Mouse (Mus musculus) B cell, adult 2 months (primary cell): ENCODE measurements around the gene Zscan2.

Experiments used
- DNase-seq, 2 experiments: peaks; one replicate each; pipeline ENCODE4 v3.0.0; 2022

Zscan2 gene

DNA sequence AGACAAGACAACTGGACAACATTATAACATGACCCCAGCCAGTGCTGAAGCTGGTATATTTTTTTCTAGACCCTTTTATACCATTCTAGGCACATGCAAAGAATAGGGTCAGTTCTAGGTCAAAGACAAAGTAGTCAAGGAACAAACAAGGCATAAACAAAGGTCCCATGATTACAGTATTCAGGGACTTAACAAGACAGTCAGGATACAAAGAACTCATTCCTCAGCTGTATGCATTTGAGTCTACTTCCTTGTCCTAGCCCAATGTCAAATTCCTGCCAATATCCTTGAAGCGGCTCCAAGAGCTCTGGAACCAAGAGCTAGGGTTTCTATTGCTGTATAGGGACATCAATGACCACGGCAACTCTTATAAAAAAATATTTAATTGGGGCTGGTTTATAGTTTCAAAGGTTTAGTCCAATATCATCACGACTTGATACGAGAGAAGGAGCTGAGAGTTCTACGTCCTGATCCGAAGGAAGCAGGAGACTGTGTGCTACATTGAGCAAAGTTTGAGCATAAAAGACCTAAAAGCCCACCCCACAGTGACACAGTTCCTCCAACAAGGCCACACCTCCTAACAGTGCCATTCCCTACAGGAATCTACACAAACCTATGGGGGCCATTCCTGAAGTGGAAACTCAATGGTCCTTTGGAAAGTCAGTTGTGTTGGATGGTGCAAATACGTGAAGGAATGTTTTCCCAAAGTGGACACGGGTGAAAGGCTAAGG is 16.6 kb upstream of the Zscan2 start:
- no peak for DNase-seq

DNA sequence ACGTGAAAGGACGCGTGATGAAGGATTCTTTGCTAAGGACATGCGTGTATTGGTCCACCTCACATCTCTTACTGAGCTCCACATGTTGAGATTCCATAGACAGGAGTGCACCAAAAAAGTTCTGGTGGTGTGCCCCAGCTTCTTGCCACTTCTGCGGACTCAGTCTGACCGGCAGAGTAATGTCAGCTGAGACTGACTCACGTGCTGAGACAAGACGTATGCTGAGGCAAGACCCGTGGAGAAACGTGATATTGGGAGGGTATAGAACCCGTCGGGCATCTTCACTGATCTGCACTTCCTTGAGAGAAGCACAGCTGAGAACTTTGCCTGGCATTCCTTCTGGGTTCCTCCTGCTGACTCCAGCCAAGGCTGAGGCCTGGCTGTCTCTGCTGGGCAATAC is 16.0 kb upstream of the Zscan2 start:
- DNase-seq, result no peak

DNA sequence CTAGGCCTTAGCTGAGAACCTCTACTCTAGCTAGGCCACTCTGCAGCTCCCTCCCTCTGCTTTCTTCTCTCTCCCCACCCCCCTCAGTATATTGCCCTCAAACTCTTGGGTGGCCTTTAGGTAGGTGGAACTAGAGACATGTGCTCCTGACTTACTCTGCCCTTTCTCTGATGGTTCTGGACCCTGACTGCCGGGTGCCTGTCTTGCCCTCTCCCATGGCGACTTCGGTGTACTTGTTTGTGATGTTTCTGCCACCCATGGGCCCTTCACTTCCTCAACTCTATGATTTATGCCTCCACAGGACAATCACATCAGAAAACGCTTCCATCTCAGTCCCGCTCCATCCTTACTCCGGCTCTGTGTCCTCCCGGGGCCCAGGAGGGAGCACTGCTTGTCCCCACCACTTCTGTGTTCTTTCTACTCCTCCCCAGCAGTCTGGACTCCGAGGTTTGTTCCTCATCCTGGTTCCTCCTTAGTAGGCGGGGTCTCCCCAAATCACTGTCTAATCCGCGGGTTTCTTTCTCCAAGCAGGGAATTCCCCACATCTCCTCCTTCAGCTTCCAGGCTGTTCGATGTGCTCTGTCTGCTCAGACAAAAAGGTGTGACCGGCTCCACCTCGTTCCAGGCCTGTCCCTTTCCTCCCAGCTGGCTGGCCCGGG is 15.0 kb upstream of the Zscan2 start:
- DNase-seq, result no peak

DNA sequence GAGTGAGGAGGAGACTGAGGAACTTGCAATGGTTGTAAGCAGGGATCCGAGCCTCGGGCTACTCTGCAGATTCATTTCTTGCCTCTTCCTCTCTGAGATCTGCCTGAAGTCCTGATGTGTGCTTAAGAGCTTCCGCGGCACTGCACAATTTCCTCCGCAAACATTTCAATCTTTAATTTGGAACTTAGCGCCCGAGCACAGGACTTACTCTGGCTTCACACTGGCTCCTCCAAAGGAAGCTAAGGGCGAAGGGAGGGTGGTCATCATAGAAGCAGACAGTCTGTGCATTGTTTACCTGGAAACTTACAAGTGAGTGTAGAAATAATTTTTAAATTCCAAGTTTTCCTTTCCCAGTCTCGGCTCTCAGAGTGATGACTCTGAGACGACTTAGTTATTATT is 14.4 kb upstream of the Zscan2 start:
- DNase-seq, result no peak

DNA sequence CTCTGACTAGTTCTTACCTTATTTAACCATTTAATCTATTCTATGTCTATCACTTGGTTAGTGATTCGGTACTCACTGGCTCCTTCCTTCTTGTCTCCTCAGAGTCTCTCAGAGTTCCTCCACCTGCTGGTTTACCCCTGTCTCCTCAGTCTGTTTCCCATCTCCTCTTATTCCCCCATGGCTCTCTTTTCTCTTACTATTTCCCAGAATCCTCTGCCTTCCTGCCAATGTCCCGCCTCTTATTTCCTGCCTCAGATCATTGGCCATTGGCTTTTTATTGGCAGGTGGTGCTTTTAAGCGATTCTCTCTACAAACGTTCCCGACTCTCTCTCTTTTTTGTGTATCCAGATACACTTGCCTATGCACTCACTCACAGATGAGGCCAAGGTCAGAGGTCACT is 14.0 kb upstream of the Zscan2 start:
- no peak for DNase-seq

DNA sequence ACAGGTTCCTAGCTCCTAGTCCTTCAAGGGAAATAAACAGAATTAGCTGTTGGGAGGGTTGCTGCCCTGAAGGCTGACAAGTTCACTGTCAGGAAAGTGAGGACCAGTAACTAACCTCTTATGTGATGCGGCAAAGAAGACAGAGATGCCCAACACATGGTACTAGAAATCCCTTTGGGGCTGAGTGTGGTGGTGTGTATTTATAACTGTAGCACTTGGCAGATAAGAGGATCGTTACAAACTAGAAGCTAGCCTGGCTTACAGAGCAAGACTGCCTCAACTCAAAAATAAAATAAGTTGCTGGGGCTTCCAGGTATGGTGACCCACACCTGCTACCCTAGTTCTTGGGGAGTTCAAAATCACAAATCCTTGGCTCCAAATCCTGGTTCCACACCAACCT is 11.5 kb upstream of the Zscan2 start:
- no peak for DNase-seq

DNA sequence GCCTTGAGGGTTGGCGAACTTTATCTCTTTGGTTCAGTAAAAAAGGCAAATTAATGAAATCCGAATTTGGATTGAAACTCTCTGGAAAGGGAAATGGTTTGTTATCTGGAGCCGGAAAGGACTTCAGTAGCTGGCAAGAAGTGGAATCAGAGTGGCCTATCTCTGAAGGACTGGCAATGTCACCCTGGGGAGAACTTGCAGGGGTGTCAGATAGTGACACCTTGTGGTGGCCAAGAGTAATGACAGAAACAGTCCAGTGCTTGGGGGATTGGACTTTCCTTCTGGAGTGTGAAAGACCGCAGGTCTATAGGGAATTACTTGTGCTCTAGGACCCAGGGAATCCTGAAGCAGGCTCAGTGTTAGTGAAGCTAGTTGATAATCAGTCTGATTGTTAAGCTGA is 11.0 kb upstream of the Zscan2 start:
- peak; percentile 64 to 66 for DNase-seq

DNA sequence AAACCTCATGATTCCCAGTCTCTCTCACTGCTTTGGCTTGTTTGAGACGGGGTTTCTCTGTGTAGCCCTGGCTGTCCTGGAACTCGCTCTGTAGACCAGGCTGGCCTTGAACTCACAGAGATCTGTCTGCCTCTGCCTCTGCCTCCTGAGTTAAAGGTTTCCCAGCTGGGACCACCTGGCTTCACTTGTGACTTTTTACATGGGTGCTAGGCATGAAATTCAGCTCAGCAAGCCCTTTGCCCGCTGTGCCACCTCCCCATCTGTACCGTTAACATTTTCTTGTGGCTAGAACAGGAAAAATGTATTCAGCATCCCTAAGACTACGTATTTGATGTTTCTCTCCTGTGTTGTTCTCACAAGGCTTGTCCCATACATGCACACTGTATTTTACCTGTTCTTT is 10.2 kb upstream of the Zscan2 start:
- DNase-seq, result no peak

DNA sequence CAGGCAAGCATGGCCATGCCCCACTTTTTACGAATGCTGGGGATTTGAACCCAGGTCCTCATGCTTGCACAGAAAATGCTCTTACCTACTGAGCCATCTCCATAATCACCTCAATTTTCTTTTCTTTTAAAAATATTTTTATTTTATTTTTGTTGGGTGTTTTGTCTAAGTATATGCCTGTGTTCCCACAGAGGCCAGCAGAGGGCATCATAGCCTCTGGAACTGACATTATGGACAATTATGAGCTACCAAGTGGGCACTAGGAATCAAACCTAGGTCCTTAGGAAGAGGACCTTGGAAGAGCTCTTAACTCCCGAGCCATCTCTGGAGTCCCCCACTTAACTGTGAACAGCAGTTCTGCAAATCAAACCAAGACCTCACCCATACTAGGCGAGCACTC is 7.5 kb upstream of the Zscan2 start:
- DNase-seq, result no peak

DNA sequence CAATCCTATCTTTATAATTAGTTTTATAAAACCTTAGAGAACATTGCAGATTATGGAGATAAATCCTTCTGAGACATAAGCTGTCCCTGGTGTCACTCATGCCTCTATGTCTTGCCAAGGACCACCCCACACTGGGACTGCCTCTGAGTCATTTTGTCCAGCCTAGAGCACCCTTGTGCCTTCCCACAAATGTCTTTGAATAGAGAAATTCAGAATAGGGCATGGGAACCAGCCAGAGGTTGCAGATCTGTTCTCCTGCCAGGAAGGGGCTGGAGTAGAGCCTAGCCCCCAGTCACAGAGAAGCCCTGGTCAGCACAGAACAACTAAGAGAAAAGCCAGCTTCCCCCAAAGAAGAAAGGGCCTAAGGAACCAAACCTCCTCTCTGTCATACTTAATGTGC is 5.4 kb upstream of the Zscan2 start:
- no peak for DNase-seq

DNA sequence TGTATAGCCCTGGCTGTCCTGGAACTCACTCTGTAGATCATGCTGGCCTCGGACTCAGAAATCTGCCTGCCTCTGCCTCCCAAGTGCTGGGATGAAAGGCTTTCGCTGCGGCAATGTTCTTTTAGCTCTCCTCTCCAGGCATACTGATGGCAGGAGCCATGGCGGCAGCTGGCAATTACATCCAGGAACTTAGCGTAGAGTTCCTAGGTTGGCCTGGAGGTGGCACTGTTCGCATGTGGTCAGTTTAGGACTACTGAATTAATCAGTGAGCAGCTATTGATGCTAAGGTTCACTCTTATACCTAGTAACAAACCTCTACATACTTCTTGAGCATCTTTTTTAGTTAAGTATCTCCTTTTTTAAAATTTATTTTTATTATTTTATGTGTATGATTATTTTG is 3.5 kb upstream of the Zscan2 start:
- DNase-seq, result peak; percentile 87 to 89

DNA sequence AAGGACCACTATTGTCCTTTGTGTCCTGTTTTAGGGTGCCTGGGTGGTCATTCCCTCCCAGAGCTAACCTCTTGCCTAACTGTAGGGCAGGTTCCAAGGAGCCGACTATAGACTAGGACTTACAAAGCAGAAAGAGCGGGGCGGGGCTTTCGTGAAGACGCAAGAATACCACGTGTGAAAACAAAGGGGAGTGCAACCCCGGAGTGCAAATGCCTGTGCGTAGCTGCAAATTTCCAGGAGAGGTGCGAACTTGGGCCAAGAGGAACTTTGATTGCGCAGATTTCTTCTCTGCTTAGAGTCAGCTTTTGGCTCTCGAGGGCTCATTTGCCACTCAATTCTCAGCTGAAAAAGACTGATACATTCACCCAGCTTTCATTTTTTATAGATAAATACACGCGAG is 493 bp upstream of the Zscan2 start:
- peak; percentile 66 to 71 for DNase-seq

DNA sequence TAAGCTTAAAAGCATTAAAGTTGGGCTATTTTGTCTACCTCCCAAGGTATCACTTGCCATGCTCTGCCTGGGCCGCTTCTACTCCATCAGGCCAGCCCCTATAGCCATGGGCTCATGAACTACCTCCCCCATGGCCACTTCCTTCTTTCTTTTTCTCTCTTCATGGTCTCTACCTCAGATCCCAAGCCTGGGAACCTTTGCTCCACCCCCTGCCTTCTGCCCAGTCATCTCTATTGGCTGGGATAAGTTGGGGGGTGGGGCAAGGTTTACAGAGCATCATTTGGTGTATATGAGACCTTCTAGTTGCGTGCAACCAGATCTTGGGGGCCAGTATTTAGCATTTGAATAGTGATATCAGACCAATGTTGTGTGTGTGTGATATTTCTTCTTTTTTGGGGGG is 1.8 kb downstream of the Zscan2 start:
- no peak for DNase-seq

DNA sequence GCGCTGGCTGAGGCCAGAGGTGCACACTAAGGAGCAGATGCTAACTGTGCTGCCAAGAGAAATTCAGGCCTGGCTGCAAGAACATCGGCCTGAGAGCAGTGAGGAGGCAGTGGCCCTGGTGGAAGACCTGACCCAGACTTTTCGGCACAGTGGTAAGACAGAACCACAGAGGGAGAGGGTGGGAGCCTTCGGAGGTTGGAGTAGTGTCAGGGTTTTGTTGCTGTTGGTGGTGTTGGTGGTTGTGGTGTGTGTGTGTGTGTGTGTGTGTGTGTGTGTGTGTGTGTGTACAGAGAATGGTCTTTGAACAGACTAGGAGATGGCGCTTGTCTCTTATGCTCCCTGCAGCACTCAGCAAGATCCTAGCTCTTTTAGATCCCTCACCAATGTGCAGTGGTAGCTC is 2.8 kb downstream of the Zscan2 start:
- no peak for DNase-seq

DNA sequence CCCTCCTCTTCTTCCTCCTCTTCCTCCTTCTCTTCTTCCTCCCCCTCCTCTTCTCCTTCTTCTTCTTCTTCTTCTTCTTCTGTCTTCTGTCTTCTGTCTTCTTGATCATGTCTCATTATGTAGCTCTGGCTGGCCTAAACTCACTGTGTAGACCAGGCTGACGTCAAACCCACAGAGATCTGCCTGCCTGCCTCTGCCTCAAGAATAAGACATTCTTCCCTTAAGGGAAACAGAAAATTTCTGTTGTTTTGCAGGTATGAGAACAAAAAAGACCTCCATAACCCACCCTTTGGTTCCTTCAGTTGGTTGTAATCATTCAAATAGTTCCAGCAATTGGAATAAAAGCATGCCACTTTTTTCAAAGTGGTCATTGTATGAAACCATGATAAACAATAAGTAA is 3.4 kb downstream of the Zscan2 start:
- no peak for DNase-seq

DNA sequence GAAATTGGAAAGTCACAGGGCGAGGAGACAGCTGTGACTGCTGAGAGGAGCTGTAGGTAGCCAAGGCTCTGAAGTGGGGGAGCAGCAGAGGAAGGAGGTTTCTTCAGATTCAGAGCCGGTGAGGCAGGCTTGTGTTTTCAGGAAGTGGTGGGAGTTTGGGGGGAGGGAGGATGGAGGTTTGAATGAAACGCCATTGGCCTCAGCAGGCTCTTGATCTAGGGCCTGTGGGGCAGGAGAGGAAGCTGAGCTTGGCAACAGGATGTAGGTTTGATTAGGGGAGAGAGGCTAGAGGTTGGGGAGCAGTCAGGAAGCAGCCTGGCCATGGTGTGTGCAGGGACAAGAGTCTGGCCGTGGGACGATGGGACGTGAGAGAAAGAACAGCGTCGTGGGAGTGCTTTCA is 4.1 kb downstream of the Zscan2 start:
- peak; percentile 43 to 65 for DNase-seq

DNA sequence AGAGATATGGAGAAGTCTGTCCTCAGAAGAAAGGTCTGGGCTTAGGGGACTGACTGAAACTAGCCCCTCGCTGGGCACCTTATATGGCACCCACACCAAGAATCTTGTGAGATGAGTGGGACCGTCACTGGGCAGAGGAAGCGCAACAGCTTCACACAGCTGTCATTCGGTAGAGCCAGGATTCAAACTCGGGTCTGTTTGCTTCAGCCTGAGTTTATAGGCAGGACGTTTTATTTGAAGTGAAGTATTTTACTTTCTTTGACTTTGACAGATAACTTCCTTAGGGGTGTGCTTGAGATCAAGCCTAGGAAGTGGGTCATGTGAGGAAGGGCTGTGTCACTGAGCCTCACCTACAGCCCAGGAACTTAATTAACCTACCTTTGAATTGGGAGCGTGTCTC is 4.8 kb downstream of the Zscan2 start:
- DNase-seq, result no peak

DNA sequence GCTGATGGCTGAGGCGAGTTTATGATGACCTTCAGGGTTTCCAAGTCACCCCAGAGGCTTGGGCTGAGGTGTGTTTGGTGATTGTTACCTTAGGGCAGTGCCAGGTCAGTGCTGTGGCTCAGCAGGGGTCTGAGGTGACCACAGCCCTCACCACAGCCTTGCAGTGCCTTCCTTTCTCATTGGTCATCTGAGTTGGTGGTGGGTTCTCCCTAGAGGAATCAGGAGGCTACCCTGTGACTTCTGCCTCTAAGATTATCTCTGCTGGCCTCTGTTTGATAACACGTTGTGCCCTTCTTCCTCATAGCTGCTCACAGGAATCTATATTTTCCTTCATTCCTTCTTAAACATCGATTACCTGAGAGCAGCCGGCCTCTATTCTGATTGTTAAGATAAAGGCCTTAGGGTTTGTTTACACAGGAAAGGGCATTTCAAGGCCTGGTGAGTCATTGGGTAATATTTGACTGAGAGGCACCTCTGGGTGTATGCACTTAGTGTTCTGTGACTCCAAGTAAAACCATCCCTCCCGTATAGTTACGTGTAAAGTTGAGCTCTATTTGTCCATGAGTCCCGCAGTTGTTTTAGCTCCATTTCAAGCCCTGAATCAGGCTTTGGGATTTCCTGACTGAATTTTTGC is 5.9 kb downstream of the Zscan2 start:
- DNase-seq, result no peak

DNA sequence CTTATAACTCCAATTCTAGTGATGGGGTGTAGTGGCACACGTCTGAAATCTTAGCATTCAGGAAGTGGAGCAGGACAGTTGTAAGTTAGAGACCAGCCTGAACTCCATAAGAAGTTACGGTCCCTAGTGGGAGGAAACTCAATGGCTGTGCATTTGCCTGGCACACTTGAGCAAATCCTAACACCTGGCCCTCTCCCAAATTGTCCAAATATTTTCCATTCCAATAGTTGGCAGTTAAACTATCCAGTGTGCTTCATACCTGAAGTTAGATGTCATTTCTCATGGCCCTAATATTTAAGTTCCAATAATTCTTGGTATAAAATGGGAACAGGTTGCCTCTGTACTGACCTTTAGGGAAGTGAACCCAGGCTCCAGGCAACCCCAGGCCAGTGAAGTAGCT is 8.0 kb downstream of the Zscan2 start:
- DNase-seq, result no peak

DNA sequence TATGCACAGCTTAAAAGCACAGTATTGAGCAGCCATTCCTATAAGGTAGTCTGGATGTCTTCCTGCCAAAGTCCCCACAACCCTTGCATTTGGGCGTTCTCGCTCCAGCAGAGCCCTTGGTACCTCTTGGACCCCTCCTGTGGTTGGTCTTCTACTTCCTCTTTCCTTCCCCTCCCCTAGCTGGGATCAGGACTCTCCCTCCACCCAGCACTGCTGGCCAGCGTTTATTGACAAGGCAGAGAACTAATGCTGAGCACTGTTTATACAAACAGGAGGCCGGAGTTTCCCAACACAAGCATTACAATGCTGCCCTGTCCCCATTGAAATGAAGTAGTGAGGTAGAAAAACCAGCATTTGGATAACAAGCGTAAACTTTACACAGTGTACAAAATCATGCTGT is 12.3 kb downstream of the Zscan2 start:
- DNase-seq, result no peak

DNA sequence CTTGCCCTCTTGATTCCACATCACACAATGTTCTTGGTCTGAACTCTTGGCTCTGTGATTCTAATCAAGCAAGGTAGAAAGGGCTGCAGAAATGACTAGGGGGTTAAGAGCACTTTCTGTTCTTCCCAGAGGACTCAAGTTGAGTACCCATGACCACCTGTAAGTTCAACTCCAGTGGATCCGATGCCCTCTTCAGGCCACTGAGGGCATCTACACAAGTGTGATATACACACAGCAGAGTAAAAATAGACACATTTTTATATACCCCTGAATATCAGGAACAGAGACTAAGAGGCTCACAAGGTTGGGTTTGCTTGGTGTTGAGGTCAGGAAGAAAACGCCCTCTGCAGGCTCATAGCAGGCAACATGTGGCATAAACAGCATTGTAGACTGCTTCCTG is 12.9 kb downstream of the Zscan2 start:
- no peak for DNase-seq

DNA sequence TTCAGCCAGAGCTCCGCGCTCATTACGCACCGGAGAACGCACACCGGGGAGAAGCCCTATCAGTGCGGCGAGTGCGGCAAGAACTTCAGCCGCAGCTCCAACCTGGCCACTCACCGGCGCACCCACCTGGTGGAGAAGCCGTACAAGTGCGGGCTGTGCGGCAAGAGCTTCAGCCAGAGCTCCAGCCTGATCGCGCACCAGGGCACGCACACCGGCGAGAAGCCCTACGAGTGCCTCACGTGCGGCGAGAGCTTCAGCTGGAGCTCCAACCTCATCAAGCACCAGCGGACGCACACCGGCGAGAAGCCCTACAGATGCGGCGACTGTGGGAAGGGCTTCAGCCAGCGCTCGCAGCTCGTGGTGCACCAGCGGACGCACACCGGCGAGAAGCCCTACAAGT is 15.0 kb downstream of the Zscan2 start:
- DNase-seq, result no peak

DNA sequence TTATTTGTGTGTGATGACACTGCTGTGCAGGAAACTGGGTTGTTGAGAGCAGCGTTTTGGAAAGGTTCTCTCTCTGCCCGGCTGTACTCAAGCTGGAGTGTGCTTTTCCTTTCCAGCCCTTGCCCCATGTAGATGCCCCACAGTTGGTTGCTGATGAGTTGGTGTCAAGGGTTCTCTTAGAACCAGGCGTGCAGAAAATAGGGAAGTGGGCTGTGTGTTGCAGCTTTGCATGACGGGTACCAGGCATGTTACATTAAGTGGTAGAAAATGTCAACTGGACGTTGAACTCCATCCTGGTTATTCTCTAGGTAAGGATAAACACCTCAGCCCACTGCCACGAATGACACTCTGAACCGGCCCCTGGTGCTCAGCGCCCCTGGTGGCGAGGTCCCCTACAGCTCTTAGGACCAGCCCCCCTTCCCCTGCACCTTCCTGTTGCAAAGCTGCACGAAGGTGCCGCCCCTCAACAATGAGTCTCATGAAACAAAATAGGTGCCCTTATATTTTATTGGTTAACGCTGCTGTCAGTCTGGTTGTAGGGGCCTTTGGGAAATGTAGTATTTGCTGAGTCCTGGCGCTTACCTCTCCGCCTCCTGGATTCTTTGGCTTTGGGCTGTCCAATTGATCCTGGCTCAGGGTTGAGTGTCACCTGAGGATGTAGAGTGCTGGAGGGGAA is 22.2 kb downstream of the Zscan2 start:
- peak; percentile 76 to 79 for DNase-seq

DNA sequence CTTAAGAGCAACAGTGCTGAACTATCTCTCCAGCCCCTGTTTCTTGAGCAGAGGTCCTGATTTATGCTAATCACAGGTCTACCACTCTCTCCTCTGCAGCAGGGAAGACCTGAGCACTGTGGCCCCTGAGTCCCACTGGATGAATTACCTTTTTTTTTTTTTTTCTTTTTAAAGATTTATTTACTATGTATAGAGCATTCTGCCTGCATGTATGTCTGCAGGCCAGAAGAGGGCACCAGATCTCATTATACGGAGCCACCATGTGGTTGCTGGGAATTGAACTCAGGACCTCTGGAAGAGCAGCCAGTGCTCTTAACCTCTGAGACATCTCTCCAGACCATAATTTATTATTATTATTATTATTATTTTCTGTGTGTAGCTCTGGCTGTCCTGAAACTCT is 24.9 kb downstream of the Zscan2 start:
- DNase-seq, result peak; percentile 57 to 65
